Mouse (Mus musculus) brain, embryonic 14.5 days (tissue): ENCODE results near the gene Gatd1. TPM values are rescaled to one million over a fixed set of nuclear protein-coding genes. Genes with fewer than 3 reads are reported as not detected.

Experiments used
- DNase-seq: peaks from one replicate; pipeline ENCODE4 v3.0.0-alpha.2; 2011; ENCODE audit warnings: low read depth
- CTCF ChIP-seq: fragments of 200-500 bp; IDR thresholded peaks from 2 replicates; pipeline ENCODE4 v1.5.1; 2012; ENCODE audit warnings: inconsistent platforms, mild to moderate bottlenecking, moderate library complexity, borderline replicate concordance; ENCODE audit not compliant: insufficient read depth, insufficient read length; ENCODE audit errors: extremely low read depth
- POLR2A ChIP-seq: fragments of 200-500 bp; IDR thresholded peaks from 2 replicates; pipeline ENCODE4 v1.6.1; 2012; ENCODE audit warnings: mild to moderate bottlenecking, inconsistent platforms, borderline replicate concordance; ENCODE audit not compliant: poor library complexity, insufficient read depth, insufficient read length, severe bottlenecking; ENCODE audit errors: extremely low read depth
- polyA plus RNA-seq: library from polyadenylated mRNA; depleted of rRNA; stranded (reverse); fragments of >200 nt; gene quantifications from 2 replicates; pipeline ENCODE4 v1.2.3, GENCODE M21; 2012

Gatd1 gene
- polyA plus RNA-seq, 1 experiment = 70.9 TPM

- TF ChIP-seq CTCF (no peak), POLR2A (peak; percentile 25; the same call in 1 of the 2 replicates)
- peak; percentile 97 for DNase-seq
Measured at GRCm38 (mm10) chr7:141391625-141392551, 22.0 kb downstream of the Gatd1 start, which contains the start of gene Taldo1. Taldo1 (plus strand) TSS chr7:141392199.

- DNase-seq = no peak
- no peak for TF ChIP-seq POLR2A
- TF ChIP-seq CTCF = no peak
Measured at GRCm38 (mm10) chr7:141390326-141391259, 23.3 kb downstream of the Gatd1 start.

GRCm38 (mm10) chr7:141388487-141389109, 25.3 kb downstream of the Gatd1 start:
- DNase-seq = no peak
- TF ChIP-seq POLR2A (no peak), CTCF (no peak)

- no peak for TF ChIP-seq POLR2A
- TF ChIP-seq CTCF = no peak
- no peak for DNase-seq
Measured at GRCm38 (mm10) chr7:141387807-141388486, 26.0 kb downstream of the Gatd1 start.

- no peak for TF ChIP-seq POLR2A
- no peak for TF ChIP-seq CTCF
- no peak for DNase-seq
Measured at GRCm38 (mm10) chr7:141381068-141381835, 32.7 kb downstream of the Gatd1 start.

- DNase-seq = no peak
- TF ChIP-seq CTCF (no peak), POLR2A (no peak)
Measured at GRCm38 (mm10) chr7:141379584-141379983, 34.4 kb downstream of the Gatd1 start.

GRCm38 (mm10) chr7:141374399-141374798, 39.5 kb downstream of the Gatd1 start:
- TF ChIP-seq POLR2A (no peak), CTCF (no peak)
- DNase-seq = no peak

GRCm38 (mm10) chr7:141373611-141374010, 40.3 kb downstream of the Gatd1 start:
- TF ChIP-seq CTCF (no peak), POLR2A (no peak)

GRCm38 (mm10) chr7:141371942-141372595, 41.9 kb downstream of the Gatd1 start:
- TF ChIP-seq CTCF (no peak), POLR2A (no peak)
- DNase-seq = no peak

More at GRCm38 (mm10) chr7:141373611-141374010, 40.3 kb downstream of the Gatd1 start:
- DNase-seq = peak; percentile 44
